ENCODE assay signal across 24 mouse cellular contexts in the genomic region with DNA sequence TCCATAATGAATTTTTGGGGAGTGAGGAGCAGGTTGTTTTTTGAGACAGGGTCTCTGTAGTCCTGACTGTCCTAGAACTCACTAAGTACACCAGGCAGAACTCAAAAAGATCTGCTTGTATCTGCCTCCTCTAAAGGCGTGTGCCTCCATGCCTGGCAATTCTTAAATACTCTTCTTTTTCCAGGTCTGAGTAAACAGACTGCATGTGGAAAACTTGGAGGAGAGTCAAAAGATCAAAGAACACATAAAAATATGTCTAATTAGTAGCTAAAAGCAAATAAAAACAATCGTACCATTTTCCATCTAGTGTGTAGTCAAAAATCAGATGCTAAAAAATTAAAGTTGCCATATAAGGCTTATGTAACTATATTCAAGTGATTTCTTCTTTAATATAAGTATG. TPM values are rescaled to one million over a fixed set of nuclear protein-coding genes. Genes with fewer than 3 reads are reported as not detected.
DNase-seq lines count a peak whose midpoint lies in the region; ATAC-seq and TF ChIP-seq lines count a peak whose summit lies in the region.
"Had no signal": no experiment of that assay in that cellular context is flagged by ENCODE, and none has a peak within 500 bp of the region (broad histone marks: within the 10 kb centered on the region; RNA-seq: fewer than 3 reads in every experiment).

No protein-coding gene starts in this region.

- H3K4me3 ChIP-seq in gastrocnemius, adult 2 months: peak overlapping the region; percentile 63
- no peak overlapping the region for H3K4me3 ChIP-seq in kidney, embryonic 14.5 days (ENCODE audit: low read length)
- H3K4me3 ChIP-seq in liver, postnatal 0 days (ENCODE audit: low read depth, low read length): no peak overlapping the region
- H3K4me3 ChIP-seq: embryonic facial prominence, embryonic 10.5 days; embryonic facial prominence, embryonic 12.5 days; forebrain, embryonic 13.5 days; forebrain, embryonic 15.5 days had no signal

- H3K27ac ChIP-seq in gastrocnemius, adult 2 months: peak overlapping the region; percentile 93
- H3K27ac ChIP-seq in kidney, embryonic 14.5 days (ENCODE audit: low read depth, low read length): no peak overlapping the region
- no peak overlapping the region for H3K27ac ChIP-seq in liver, postnatal 0 days (ENCODE audit: low read depth)
- H3K27ac ChIP-seq: embryonic facial prominence, embryonic 10.5 days; embryonic facial prominence, embryonic 12.5 days; forebrain, embryonic 13.5 days; forebrain, embryonic 15.5 days had no signal

- H3K9ac ChIP-seq in kidney, embryonic 14.5 days (ENCODE audit: low read depth, low read length): no peak overlapping the region
- no peak overlapping the region for H3K9ac ChIP-seq in liver, postnatal 0 days (replicated peaks)
- H3K9ac ChIP-seq: embryonic facial prominence, embryonic 12.5 days; forebrain, embryonic 13.5 days; forebrain, embryonic 15.5 days had no signal

- intact Hi-C loops in gastrocnemius, adult 2 months (cut with DNase I): no loop called here
- intact Hi-C loops in gastrocnemius, postnatal 14 days (cut with DNase I; ENCODE audit: low total_unique reads): no loop called here

- no peaks in the 10 kb centered on the region for H3K4me1 ChIP-seq in kidney, embryonic 14.5 days (ENCODE audit: control insufficient read depth, insufficient read depth, low read length)
- no peaks in the 10 kb centered on the region for H3K4me1 ChIP-seq in liver, postnatal 0 days (ENCODE audit: insufficient read depth)
- H3K4me1 ChIP-seq: embryonic facial prominence, embryonic 10.5 days; embryonic facial prominence, embryonic 12.5 days; forebrain, embryonic 13.5 days; forebrain, embryonic 15.5 days had no signal

- H3K36me3 ChIP-seq in kidney, embryonic 14.5 days (ENCODE audit: control insufficient read depth, insufficient read depth, low read length): peaks cover 14% of the 10 kb centered on the region
- H3K36me3 ChIP-seq in liver, postnatal 0 days (replicated peaks; ENCODE audit: insufficient read depth, low read length): peaks cover 9% of the 10 kb centered on the region

- no peak for DNase-seq in gastrocnemius, adult 2 months
- DNase-seq in gastrocnemius, postnatal 14 days: no peak
- peak; percentile 56 for DNase-seq in kidney, adult 9 months
- peak; percentile 3 for DNase-seq in liver, postnatal 0 days
- DNase-seq in liver: no peak
- DNase-seq: adrenal gland, adult 8-10 months; adrenal gland, postnatal 14 days; adrenal gland, postnatal 36 days; B cell, adult 2 months; cerebellum, adult 11-12 months; cerebellum, adult 2 months; cerebellum, adult 9-10 months; cerebellum, postnatal 10 days; cerebellum, postnatal 25 days had no signal

- H3K9me3 ChIP-seq in kidney, embryonic 14.5 days (ENCODE audit: control insufficient read depth, low read length): no peaks in the 10 kb centered on the region
- H3K9me3 ChIP-seq in liver, postnatal 0 days (ENCODE audit: low read length): no peaks in the 10 kb centered on the region
- H3K9me3 ChIP-seq: embryonic facial prominence, embryonic 10.5 days; embryonic facial prominence, embryonic 12.5 days; forebrain, embryonic 13.5 days; forebrain, embryonic 15.5 days; G1E had no signal

- no peak for ATAC-seq in kidney, embryonic 14.5 days (ENCODE audit: low FRiP score, low TSS enrichment)
- ATAC-seq in liver, postnatal 0 days: no peak
- ATAC-seq: activated CD4-positive, CD25-positive, alpha-beta regulatory T cell, adult 4 months; CD4-positive, CD25-positive, alpha-beta regulatory T cell, adult 4 months; forebrain, embryonic 13.5 days; forebrain, embryonic 15.5 days; Patski had no signal

- TF ChIP-seq EP300 in liver, postnatal 0 days (IDR thresholded peaks at IDR 0.05; ENCODE audit: low read depth): no peak

- H3K27me3 ChIP-seq in kidney, embryonic 14.5 days (ENCODE audit: control insufficient read depth, insufficient read depth, low read length): no peaks in the 10 kb centered on the region
- no peaks in the 10 kb centered on the region for H3K27me3 ChIP-seq in liver, postnatal 0 days (ENCODE audit: insufficient read depth, low read length)
- H3K27me3 ChIP-seq: CH12.LX; embryonic facial prominence, embryonic 12.5 days; forebrain, embryonic 13.5 days; forebrain, embryonic 15.5 days; Patski had no signal

- 86% methylated on average over 2 of the region's 2 CpGs for WGBS in kidney, embryonic 14.5 days
- 60% methylated on average over 2 of the region's 2 CpGs for WGBS in liver, postnatal 0 days (ENCODE audit: insufficient replicate concordance)

- H3K4me2 ChIP-seq in kidney, embryonic 14.5 days (replicated peaks; ENCODE audit: low read depth, low read length): no peak overlapping the region
- H3K4me2 ChIP-seq in liver, postnatal 0 days (ENCODE audit: low read depth, low read length): no peak overlapping the region
- H3K4me2 ChIP-seq: embryonic facial prominence, embryonic 12.5 days; forebrain, embryonic 13.5 days; forebrain, embryonic 15.5 days had no signal

- no peak for TF ChIP-seq CTCF in gastrocnemius, adult 2 months (IDR thresholded peaks at IDR 0.05)
- no peak for TF ChIP-seq CTCF in liver, postnatal 0 days (IDR thresholded peaks at IDR 0.05; ENCODE audit: low read depth)

RNA-seq across cellular contexts. Expression of gene Rps27l, which starts 7.0 kb away (rescaled TPM):
- 100 to 1,000 TPM; 191 to 213 TPM for total RNA-seq in gastrocnemius, adult 2 months (2021)
- 100 to 1,000 TPM; 179 to 205 TPM for total RNA-seq in gastrocnemius, postnatal 14 days (2021)
- 724 and 1,042 TPM in 2 replicates for polyA plus RNA-seq in kidney, embryonic 14.5 days (2014; fragmentation: Nextera tagmentation; extraction: Ambion mirVana)
- 587 and 618 TPM in 2 replicates for polyA plus RNA-seq in liver, postnatal 0 days (2015; fragmentation: Nextera tagmentation; extraction: Ambion mirVana)

RNA-seq across cellular contexts. Expression of gene Lactb, which starts 22.4 kb away (rescaled TPM):
- total RNA-seq in gastrocnemius, adult 2 months (2021): 10 to 100 TPM; 17.7 to 22.3 TPM
- 10 to 100 TPM; 21.3 to 21.6 TPM for total RNA-seq in gastrocnemius, postnatal 14 days (2021)
- 20.6 and 23.4 TPM in 2 replicates for polyA plus RNA-seq in kidney, embryonic 14.5 days (2014; fragmentation: Nextera tagmentation; extraction: Ambion mirVana)
- polyA plus RNA-seq in liver, postnatal 0 days (2015; fragmentation: Nextera tagmentation; extraction: Ambion mirVana): 13.3 and 15.2 TPM in 2 replicates

RNA-seq across cellular contexts. Expression of gene Rab8b, which starts 33.4 kb away (rescaled TPM):
- 1 to 10 TPM; 5.9 to 9.7 TPM for total RNA-seq in gastrocnemius, adult 2 months (2021)
- 1 to 10 TPM; 9.5 to 9.8 TPM for total RNA-seq in gastrocnemius, postnatal 14 days (2021)
- 18.0 and 27.3 TPM in 2 replicates for polyA plus RNA-seq in kidney, embryonic 14.5 days (2014; fragmentation: Nextera tagmentation; extraction: Ambion mirVana)
- 9.1 and 10.7 TPM in 2 replicates for polyA plus RNA-seq in liver, postnatal 0 days (2015; fragmentation: Nextera tagmentation; extraction: Ambion mirVana)

Comparison
In these comparisons a context has a peak if more than half of its experiments do, and no peak if none do; other contexts are left out.
1. DNase-seq: peak in kidney, adult 9 months (single experiment) and liver, postnatal 0 days (single experiment); none in gastrocnemius, adult 2 months (single experiment), gastrocnemius, postnatal 14 days (single experiment) and liver (single experiment).